Mouse (Mus musculus) frontal cortex, postnatal 10 days (tissue): ENCODE results near the gene Pex11a.

Source experiments
- DNase-seq, 2 experiments: peaks; one replicate each; pipeline ENCODE4 v3.0.0; 2022; ENCODE audit warnings: low spot score in 2 of 2, mixed read lengths in 1 of 2

The Pex11a gene

GRCm38 (mm10) chr7:79738913-79739312 is 4.0 kb downstream of the Pex11a start:
- DNase-seq: no peak

- no peak for DNase-seq
Observed at GRCm38 (mm10) chr7:79736511-79736910, 6.4 kb downstream of the Pex11a start.

GRCm38 (mm10) chr7:79734563-79734962 is 8.4 kb downstream of the Pex11a start:
- no peak for DNase-seq

GRCm38 (mm10) chr7:79732622-79733021 is 10.3 kb downstream of the Pex11a start, which contains the start of gene Plin1:
Gene Plin1, minus strand, starts transcription at chr7:79732903.
- no peak for DNase-seq

GRCm38 (mm10) chr7:79731438-79731837 is 11.5 kb downstream of the Pex11a start:
- no peak for DNase-seq

- no peak for DNase-seq
Observed at GRCm38 (mm10) chr7:79729743-79730370, 13.1 kb downstream of the Pex11a start.

GRCm38 (mm10) chr7:79729169-79729568 is 13.8 kb downstream of the Pex11a start:
- peak in 1 of 2 experiments; percentile 60 for DNase-seq

GRCm38 (mm10) chr7:79728219-79728618 is 14.7 kb downstream of the Pex11a start:
- peak in 1 of 2 experiments; percentile 55 for DNase-seq

- peak in 1 of 2 experiments; percentile 57 for DNase-seq
Observed at GRCm38 (mm10) chr7:79727091-79727490, 15.8 kb downstream of the Pex11a start.

GRCm38 (mm10) chr7:79721386-79721977 is 21.4 kb downstream of the Pex11a start:
- DNase-seq: peak in 1 of 2 experiments; percentile 53

GRCm38 (mm10) chr7:79715187-79715981 is 27.5 kb downstream of the Pex11a start, which contains the start of gene Kif7:
Gene Kif7, minus strand, starts transcription at chr7:79715720.
- DNase-seq: peak; percentile 56 to 68

GRCm38 (mm10) chr7:79710831-79711230 is 32.1 kb downstream of the Pex11a start:
- no peak for DNase-seq

GRCm38 (mm10) chr7:79710130-79710607 is 32.8 kb downstream of the Pex11a start:
- peak in 1 of 2 experiments; percentile 64 for DNase-seq

GRCm38 (mm10) chr7:79705210-79705609 is 37.7 kb downstream of the Pex11a start:
- DNase-seq: no peak

GRCm38 (mm10) chr7:79702755-79703154 is 40.2 kb downstream of the Pex11a start:
- DNase-seq: no peak

- DNase-seq: no peak
Observed at GRCm38 (mm10) chr7:79696495-79696894, 46.4 kb downstream of the Pex11a start.
